Mouse (Mus musculus): ENCODE results near the gene Stk25. TPM values are rescaled to one million over a fixed set of nuclear protein-coding genes. Genes with fewer than 3 reads are reported as not detected.

Stk25 gene
- polyA plus RNA-seq, 1 experiment: 1.1 TPM

DNA sequence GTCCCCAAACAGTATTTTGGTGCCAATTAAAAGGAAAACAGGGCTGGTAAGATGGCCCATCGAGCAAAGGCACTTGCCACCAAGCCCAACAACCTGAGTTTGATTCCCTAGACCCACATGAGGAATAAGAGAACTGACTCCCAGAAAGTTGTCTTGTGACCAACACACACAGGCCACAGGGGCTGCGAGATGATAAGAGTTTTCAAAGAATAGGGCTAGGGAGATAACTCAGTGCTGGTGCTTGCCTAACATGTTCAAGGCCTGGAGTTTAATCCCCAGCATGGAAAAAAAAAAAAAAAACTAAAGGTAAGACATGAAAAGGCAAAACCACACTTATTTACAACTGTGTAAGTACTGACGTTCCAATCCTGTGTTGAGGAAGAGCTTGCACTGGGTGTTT is 27.7 kb downstream of the Stk25 start:
- Histone ChIP-seq H3K4me3 (replicated peaks) (no peak overlapping the region), H3K4me1 (ENCODE audit: control insufficient read depth) (peaks cover 47% of the 10 kb centered on the region), H3K36me3 (ENCODE audit: control insufficient read depth) (peaks cover 51% of the 10 kb centered on the region), H3K27me3 (ENCODE audit: control insufficient read depth) (no peaks in the 10 kb centered on the region), H3K9me3 (ENCODE audit: control insufficient read depth, low read length) (no peaks in the 10 kb centered on the region)
- TF ChIP-seq GATA1 (IDR thresholded peaks at IDR 0.05; ENCODE audit: low read length): no peak
- TF ChIP-seq TAL1 (IDR thresholded peaks at IDR 0.05; ENCODE audit: low read length): no peak

DNA sequence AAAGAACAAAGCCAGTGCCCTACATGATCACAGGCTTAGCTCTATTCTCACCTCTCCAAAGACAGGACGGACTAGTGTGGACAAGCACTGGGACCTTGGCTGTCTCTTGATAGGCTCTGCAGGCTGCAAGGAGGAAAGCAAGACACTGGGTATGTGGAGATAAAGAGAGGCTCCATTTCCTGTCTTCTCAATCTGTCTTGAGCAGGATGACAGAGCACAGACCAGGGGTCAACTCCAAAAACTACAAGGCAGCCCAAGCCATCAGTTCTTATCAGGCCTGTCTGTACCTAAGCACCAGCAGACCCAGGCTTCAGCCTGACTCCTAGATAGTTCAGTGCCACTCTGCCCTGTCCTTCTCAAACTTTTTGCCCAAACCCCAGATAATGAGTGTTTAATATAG is 34.0 kb downstream of the Stk25 start:
- TF ChIP-seq GATA1 (IDR thresholded peaks at IDR 0.05; ENCODE audit: low read length) (no peak), TAL1 (IDR thresholded peaks at IDR 0.05; ENCODE audit: low read length) (no peak)
- no peaks in the 10 kb centered on the region for H3K9me3 ChIP-seq (ENCODE audit: control insufficient read depth, low read length)
- H3K36me3 ChIP-seq (ENCODE audit: control insufficient read depth): peaks cover 90% of the 10 kb centered on the region
- H3K27me3 ChIP-seq (ENCODE audit: control insufficient read depth): no peaks in the 10 kb centered on the region
- peaks cover 16% of the 10 kb centered on the region for H3K4me1 ChIP-seq (ENCODE audit: control insufficient read depth)
- no peak overlapping the region for H3K4me3 ChIP-seq (replicated peaks)

DNA sequence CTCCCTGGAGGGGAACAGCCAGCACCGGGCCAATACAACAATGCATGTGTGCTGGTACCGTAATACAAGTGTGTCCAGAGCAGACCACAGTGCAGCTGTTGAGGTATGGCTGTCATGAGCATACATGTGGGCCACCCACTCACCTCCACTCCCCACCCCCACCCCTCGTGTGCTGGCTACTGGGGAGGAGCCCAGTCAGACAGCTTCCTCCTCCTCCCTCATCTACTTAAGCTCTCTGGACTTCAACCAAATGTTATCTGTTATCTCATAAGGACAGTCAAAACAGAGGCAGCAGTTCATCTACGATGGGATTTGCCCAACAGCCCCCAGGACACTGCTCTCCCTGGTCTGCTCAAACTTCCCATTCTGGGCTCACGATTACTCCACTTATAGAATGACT is 39.5 kb downstream of the Stk25 start:
- H3K4me3 ChIP-seq (replicated peaks): no peak overlapping the region
- H3K9me3 ChIP-seq (ENCODE audit: control insufficient read depth, low read length): no peaks in the 10 kb centered on the region
- TF ChIP-seq GATA1 (IDR thresholded peaks at IDR 0.05; ENCODE audit: low read length) (no peak), TAL1 (IDR thresholded peaks at IDR 0.05; ENCODE audit: low read length) (no peak)
- no peaks in the 10 kb centered on the region for H3K27me3 ChIP-seq (ENCODE audit: control insufficient read depth)
- peaks cover 36% of the 10 kb centered on the region for H3K36me3 ChIP-seq (ENCODE audit: control insufficient read depth)
- peaks cover 12% of the 10 kb centered on the region for H3K4me1 ChIP-seq (ENCODE audit: control insufficient read depth)

DNA sequence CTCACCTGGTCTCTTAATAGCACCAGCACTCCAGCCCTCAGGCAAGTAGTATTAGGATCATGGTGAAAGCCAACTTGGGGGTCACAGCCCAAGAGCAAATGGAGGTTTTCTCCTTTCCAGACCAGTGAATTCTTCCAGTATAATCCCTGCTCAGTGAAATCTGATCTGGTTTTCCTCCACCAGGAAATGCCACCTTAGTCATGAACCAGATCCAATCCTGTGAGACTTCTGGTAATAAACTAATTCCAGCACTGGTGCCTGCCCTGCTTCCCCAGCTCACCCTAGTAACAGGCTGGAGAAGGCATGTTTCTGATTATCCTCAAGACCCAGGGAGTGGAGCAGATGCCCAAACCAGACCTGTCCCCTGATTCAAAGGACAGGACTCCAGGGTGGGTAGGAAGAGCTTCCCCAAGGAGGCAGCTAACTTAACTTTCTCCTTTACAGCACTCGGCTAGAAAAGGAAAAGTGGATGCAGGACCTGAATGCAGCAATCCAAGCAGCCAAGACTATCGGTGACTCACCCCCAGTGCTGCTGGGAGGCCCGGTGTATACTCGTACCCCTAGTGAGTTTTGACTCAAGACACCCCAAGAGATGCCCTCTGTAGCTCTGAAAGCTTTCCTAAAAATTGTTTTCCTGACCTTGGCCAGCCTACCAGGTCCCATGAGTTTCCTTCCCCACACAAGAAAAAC is 40.3 kb downstream of the Stk25 start:
- H3K36me3 ChIP-seq (ENCODE audit: control insufficient read depth): peaks cover 28% of the 10 kb centered on the region
- no peaks in the 10 kb centered on the region for H3K9me3 ChIP-seq (ENCODE audit: control insufficient read depth, low read length)
- H3K4me3 ChIP-seq (replicated peaks): no peak overlapping the region
- peaks cover 12% of the 10 kb centered on the region for H3K4me1 ChIP-seq (ENCODE audit: control insufficient read depth)
- H3K27me3 ChIP-seq (ENCODE audit: control insufficient read depth): no peaks in the 10 kb centered on the region
- no peak for TF ChIP-seq TAL1 (IDR thresholded peaks at IDR 0.05; ENCODE audit: low read length)
- TF ChIP-seq GATA1 (IDR thresholded peaks at IDR 0.05; ENCODE audit: low read length): no peak

DNA sequence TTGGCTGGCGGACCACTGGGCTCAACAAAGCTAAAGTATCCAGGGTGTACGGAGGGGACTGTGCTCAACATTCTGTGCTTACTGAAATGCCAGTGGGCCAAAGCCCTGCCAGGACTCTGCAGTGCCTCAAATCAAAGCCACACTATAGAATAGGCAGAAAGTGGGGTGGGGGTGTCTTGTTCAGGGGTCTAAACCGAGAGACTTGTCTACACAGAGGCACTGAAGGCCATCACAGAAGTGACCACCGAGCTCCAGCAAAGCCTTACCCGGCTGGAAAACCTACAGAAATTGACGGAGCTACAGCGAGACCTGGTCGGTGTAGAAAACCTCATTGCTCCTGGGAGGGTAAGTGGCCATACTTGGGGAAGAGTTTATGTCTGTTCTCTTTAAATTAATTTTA is 48.7 kb downstream of the Stk25 start:
- Histone ChIP-seq H3K27me3 (ENCODE audit: control insufficient read depth) (no peaks in the 10 kb centered on the region), H3K4me1 (ENCODE audit: control insufficient read depth) (no peaks in the 10 kb centered on the region), H3K36me3 (ENCODE audit: control insufficient read depth) (no peaks in the 10 kb centered on the region), H3K4me3 (replicated peaks) (no peak overlapping the region), H3K9me3 (ENCODE audit: control insufficient read depth, low read length) (no peaks in the 10 kb centered on the region)
- no peak for TF ChIP-seq GATA1 (IDR thresholded peaks at IDR 0.05; ENCODE audit: low read length)
- no peak for TF ChIP-seq TAL1 (IDR thresholded peaks at IDR 0.05; ENCODE audit: low read length)

DNA sequence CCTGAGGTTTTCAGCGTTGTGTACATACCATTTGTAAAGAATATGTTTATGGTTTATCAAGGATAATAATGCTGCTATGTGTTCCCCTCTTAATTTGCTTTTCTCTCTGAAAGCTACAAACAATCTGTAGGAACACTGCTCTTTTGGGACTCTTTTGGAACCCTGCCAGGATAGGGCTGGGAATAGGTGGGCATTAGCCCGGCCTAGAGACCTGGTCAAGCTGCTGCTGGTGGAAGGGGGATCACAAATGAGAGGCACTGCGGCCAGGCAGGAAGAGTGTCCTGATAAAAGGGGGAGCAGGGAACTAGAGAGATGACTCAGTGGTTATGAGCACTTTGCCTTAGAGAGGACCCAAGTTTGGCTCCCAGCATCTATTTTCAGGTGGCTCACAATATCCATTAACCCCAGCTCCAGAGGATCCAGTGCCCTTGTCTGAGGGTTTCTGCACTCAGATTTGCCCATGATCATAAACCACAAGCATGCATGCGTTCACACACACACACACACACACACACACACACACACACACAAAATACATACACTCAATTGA is 49.7 kb downstream of the Stk25 start:
- no peak overlapping the region for H3K4me3 ChIP-seq (replicated peaks)
- TF ChIP-seq TAL1 (IDR thresholded peaks at IDR 0.05; ENCODE audit: low read length): no peak
- TF ChIP-seq GATA1 (IDR thresholded peaks at IDR 0.05; ENCODE audit: low read length): no peak
- H3K36me3 ChIP-seq (ENCODE audit: control insufficient read depth): no peaks in the 10 kb centered on the region
- no peaks in the 10 kb centered on the region for H3K4me1 ChIP-seq (ENCODE audit: control insufficient read depth)
- H3K9me3 ChIP-seq (ENCODE audit: control insufficient read depth, low read length): no peaks in the 10 kb centered on the region
- no peaks in the 10 kb centered on the region for H3K27me3 ChIP-seq (ENCODE audit: control insufficient read depth)

DNA sequence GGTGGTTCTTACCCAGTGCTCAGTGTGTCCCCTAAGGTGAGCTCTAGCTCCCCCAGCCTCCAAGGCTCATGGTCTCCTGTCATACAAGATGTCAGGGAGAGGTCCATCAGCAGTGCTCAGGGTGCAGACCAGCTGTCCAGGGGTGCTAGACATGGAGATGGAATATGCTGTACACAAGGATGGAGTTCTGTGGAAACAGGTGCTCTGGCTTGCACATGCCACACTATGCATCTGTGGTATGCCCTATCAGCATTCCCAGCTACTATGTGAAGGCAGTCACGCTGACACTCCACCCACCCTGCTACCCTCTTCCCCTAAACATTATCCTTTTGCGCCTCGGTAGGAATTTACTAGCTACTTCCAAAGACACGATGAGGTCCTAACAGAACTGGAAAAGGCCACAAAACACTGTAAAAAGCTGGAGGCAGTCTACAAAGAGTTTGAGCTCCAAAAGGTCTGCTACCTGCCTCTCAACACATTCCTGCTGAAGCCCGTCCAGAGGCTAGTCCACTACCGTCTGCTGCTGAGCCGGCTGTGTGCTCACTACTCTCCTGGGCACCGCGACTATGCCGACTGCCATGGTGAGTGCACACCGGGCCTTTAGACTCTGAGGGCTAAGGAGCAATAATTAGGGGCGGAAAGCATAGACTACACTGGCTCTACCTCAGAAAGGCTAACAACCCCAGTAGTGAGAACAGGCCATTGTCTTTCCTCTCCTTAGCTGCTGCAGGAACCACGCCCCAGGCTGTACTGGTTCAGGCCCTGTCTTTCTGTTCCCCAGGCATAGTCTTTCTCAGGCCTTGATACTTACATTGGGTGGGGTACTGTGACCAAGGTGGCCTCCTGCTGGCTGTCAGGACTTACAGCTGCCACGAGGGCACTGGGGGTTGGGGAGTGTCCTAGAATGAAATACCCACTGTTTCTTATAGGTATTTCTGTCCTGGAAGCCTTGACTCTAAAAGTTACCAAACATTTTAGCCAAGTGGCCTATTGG is 51.1 kb downstream of the Stk25 start:
- H3K36me3 ChIP-seq (ENCODE audit: control insufficient read depth): no peaks in the 10 kb centered on the region
- no peak for TF ChIP-seq TAL1 (IDR thresholded peaks at IDR 0.05; ENCODE audit: low read length)
- no peak for TF ChIP-seq GATA1 (IDR thresholded peaks at IDR 0.05; ENCODE audit: low read length)
- no peak overlapping the region for H3K4me3 ChIP-seq (replicated peaks)
- H3K4me1 ChIP-seq (ENCODE audit: control insufficient read depth): no peaks in the 10 kb centered on the region
- no peaks in the 10 kb centered on the region for H3K9me3 ChIP-seq (ENCODE audit: control insufficient read depth, low read length)
- H3K27me3 ChIP-seq (ENCODE audit: control insufficient read depth): no peaks in the 10 kb centered on the region

DNA sequence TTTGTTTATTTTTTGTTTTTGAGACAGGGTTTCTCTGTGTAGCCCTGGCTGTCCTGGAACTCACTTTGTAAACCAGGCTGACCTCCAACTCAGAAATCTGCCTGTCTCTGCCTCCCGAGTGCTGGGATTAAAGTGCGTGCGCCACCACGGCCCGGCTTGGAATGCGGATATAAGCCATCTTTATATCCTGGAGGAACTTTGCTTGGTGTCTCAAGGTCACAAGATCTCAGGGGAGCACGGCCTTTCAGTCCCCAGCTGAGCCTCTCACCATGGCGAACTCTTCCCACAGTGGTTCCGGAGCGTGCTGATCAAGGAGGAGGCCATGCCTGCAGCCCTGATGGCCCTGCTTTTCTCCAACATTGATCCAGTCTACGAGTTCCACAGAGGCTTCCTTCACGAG is 54.5 kb downstream of the Stk25 start:
- Histone ChIP-seq H3K36me3 (ENCODE audit: control insufficient read depth) (no peaks in the 10 kb centered on the region), H3K4me1 (ENCODE audit: control insufficient read depth) (no peaks in the 10 kb centered on the region), H3K27me3 (ENCODE audit: control insufficient read depth) (no peaks in the 10 kb centered on the region), H3K4me3 (replicated peaks) (no peak overlapping the region), H3K9me3 (ENCODE audit: control insufficient read depth, low read length) (no peaks in the 10 kb centered on the region)
- TF ChIP-seq GATA1 (IDR thresholded peaks at IDR 0.05; ENCODE audit: low read length) (no peak), TAL1 (IDR thresholded peaks at IDR 0.05; ENCODE audit: low read length) (no peak)

DNA sequence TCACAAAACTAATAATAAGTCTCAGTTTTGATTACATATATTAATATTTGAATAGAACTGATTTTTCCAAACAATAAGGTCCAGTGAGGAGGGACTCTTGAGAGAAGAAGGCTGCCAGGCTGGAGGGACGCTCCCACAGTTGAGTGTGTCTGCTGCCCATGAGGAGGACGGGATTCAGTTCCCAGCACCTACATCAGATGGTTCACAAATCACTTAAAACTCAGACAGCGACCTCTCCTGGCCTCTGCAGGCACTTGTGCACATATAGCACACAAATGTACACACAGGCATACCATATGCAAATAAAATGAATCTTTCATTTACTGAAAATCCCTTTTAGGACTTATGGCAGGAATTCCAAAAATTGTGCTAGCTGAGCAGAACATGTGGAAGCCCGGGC is 55.5 kb downstream of the Stk25 start:
- H3K4me3 ChIP-seq (replicated peaks): no peak overlapping the region
- no peaks in the 10 kb centered on the region for H3K9me3 ChIP-seq (ENCODE audit: control insufficient read depth, low read length)
- TF ChIP-seq TAL1 (IDR thresholded peaks at IDR 0.05; ENCODE audit: low read length) (no peak), GATA1 (IDR thresholded peaks at IDR 0.05; ENCODE audit: low read length) (no peak)

More for the DNA sequence above, 55.5 kb downstream of the Stk25 start:
- no peaks in the 10 kb centered on the region for H3K36me3 ChIP-seq (ENCODE audit: control insufficient read depth)
- H3K4me1 ChIP-seq (ENCODE audit: control insufficient read depth): no peaks in the 10 kb centered on the region
- H3K27me3 ChIP-seq (ENCODE audit: control insufficient read depth): no peaks in the 10 kb centered on the region
